Mouse (Mus musculus) CH12.LX (cell line): Measurements from ENCODE around the gene Tha1. TPM values are rescaled to one million over a fixed set of nuclear protein-coding genes. Genes with fewer than 3 reads are reported as not detected.
A peak's percentile ranks its signal among the peaks of the same experiment; 100 is the strongest.

Source experiments
- DNase-seq: peaks from one replicate; pipeline ENCODE4 v3.0.0-alpha.2; 2013; ENCODE audit errors: extremely low read depth
- H3K27ac ChIP-seq: 2 replicates; pipeline ENCODE4 v1.5.1; 2012; ENCODE audit warnings: low read depth, mild to moderate bottlenecking, control low read depth, moderate library complexity; ENCODE audit not compliant: insufficient read depth
- H3K27me3 ChIP-seq: replicated peaks from 2 replicates; pipeline ENCODE3; 2012; ENCODE audit warnings: inconsistent platforms
- H3K36me3 ChIP-seq, 2 experiments: replicated peaks in 1 of 2; 2 replicates each; pipeline versions ENCODE3 to v1.6.1; 2012; ENCODE audit warnings: inconsistent platforms in 1 of 2, low read length in 1 of 2, mild to moderate bottlenecking in 1 of 2, mixed read lengths in 1 of 2, moderate library complexity in 1 of 2; ENCODE audit not compliant: control insufficient read depth in 1 of 2, insufficient read depth in 1 of 2
- H3K4me1 ChIP-seq, 2 experiments: 2 replicates each; pipeline ENCODE4 v1.6.1; 2012; ENCODE audit warnings: inconsistent platforms in 1 of 2, moderate library complexity in 1 of 2; ENCODE audit not compliant: insufficient read depth in 2 of 2, control insufficient read depth in 1 of 2
- H3K4me2 ChIP-seq: 2 replicates; pipeline ENCODE4 v1.6.1; 2012; ENCODE audit warnings: low read depth, mild to moderate bottlenecking, control low read depth; ENCODE audit not compliant: poor library complexity, insufficient read depth, severe bottlenecking
- H3K4me3 ChIP-seq, 3 experiments: fragments of 150-350 bp in 1 of 3; sonication (generic) in 1 of 3; replicated peaks in 1 of 3; 2 replicates each; pipeline versions ENCODE3 to v1.5.1; 2011 to 2012; ENCODE audit warnings: low read depth in 2 of 3, low read length in 2 of 3, mild to moderate bottlenecking in 2 of 3, moderate library complexity in 2 of 3, control low read depth in 1 of 3, improper control_type of control experiment in 1 of 3, inconsistent platforms in 1 of 3, mixed read lengths in 1 of 3; ENCODE audit not compliant: poor library complexity in 1 of 3
- H3K79me2 ChIP-seq: replicated peaks from 2 replicates; pipeline ENCODE4 v1.6.1; 2012; ENCODE audit warnings: mild to moderate bottlenecking, moderate library complexity; ENCODE audit not compliant: control insufficient read depth, poor library complexity, insufficient read depth, severe bottlenecking; ENCODE audit errors: extremely low read depth
- H3K9ac ChIP-seq: 2 replicates; pipeline ENCODE4 v1.6.1; 2012; ENCODE audit warnings: low read depth, mild to moderate bottlenecking, control low read depth, moderate library complexity; ENCODE audit not compliant: insufficient read depth
- H3K9me3 ChIP-seq: replicated peaks from 2 replicates; pipeline ENCODE3; 2012; ENCODE audit warnings: low read length, inconsistent platforms, mixed read lengths
- CTCF ChIP-seq, 2 experiments: IDR thresholded peaks in 1 of 2; conservative IDR thresholded peaks in 1 of 2; 2 replicates each; pipeline ENCODE4 v1.5.1; 2011 to 2012; ENCODE audit warnings: low read depth in 2 of 2, low read length in 2 of 2, improper control_type of control experiment in 1 of 2, inconsistent platforms in 1 of 2, mild to moderate bottlenecking in 1 of 2, moderate library complexity in 1 of 2
- EP300 ChIP-seq: IDR thresholded peaks from 2 replicates; pipeline ENCODE4 v1.6.1; 2011; ENCODE audit warnings: low read length, improper control_type of control experiment
- IRF4 ChIP-seq: IDR thresholded peaks from 2 replicates; pipeline ENCODE4 v1.6.1; 2014; ENCODE audit warnings: low read depth, mild to moderate bottlenecking, inconsistent platforms, low read length, improper control_type of control experiment
- KAT2A ChIP-seq: IDR thresholded peaks from 2 replicates; pipeline ENCODE4 v1.6.1; 2012; ENCODE audit warnings: low read length, improper control_type of control experiment, inconsistent platforms; ENCODE audit not compliant: insufficient replicate concordance
- MAFK ChIP-seq: IDR thresholded peaks from 2 replicates; pipeline ENCODE4 v1.6.1; 2011; ENCODE audit warnings: low read length, improper control_type of control experiment; ENCODE audit not compliant: insufficient replicate concordance
- MAX ChIP-seq: IDR thresholded peaks from 2 replicates; pipeline ENCODE4 v1.6.1; 2011; ENCODE audit warnings: low read length, improper control_type of control experiment
- MAZ ChIP-seq: IDR thresholded peaks from 2 replicates; pipeline ENCODE4 v1.6.1; 2012; ENCODE audit warnings: low read depth, mild to moderate bottlenecking, inconsistent platforms, low read length, improper control_type of control experiment, moderate library complexity
- MXI1 ChIP-seq: IDR thresholded peaks from 2 replicates; pipeline ENCODE4 v1.6.1; 2011; ENCODE audit warnings: mild to moderate bottlenecking, low read depth, low read length, improper control_type of control experiment
- NRF1 ChIP-seq: IDR thresholded peaks from 2 replicates; pipeline ENCODE4 v1.6.1; 2014; ENCODE audit warnings: low read depth, mild to moderate bottlenecking, inconsistent platforms, low read length, improper control_type of control experiment, moderate library complexity
- PAX5 ChIP-seq: IDR thresholded peaks from 2 replicates; pipeline ENCODE4 v1.6.1; 2012; ENCODE audit warnings: low read length, inconsistent platforms, mixed read lengths
- POLR2AphosphoS2 ChIP-seq: IDR thresholded peaks from 2 replicates; pipeline ENCODE4 v1.6.1; 2011; ENCODE audit warnings: low read depth, low read length, improper control_type of control experiment
- RAD21 ChIP-seq: IDR thresholded peaks from 2 replicates; pipeline ENCODE4 v1.6.1; 2011; ENCODE audit warnings: low read depth, mild to moderate bottlenecking, low read length, improper control_type of control experiment, moderate library complexity
- RCOR1 ChIP-seq: conservative IDR thresholded peaks from 2 replicates; pipeline ENCODE4 v1.6.1; 2012; ENCODE audit warnings: low read depth, mild to moderate bottlenecking, inconsistent platforms, low read length, improper control_type of control experiment
- SMC3 ChIP-seq: IDR thresholded peaks from 2 replicates; pipeline ENCODE4 v1.6.1; 2011; ENCODE audit warnings: low read depth, low read length, improper control_type of control experiment
- TBP ChIP-seq: conservative IDR thresholded peaks from 2 replicates; pipeline ENCODE4 v1.6.1; 2011; ENCODE audit warnings: low read depth, low read length, improper control_type of control experiment
- TCF12 ChIP-seq: IDR thresholded peaks from 2 replicates; pipeline ENCODE4 v1.6.1; 2014; ENCODE audit warnings: low read depth, mild to moderate bottlenecking, inconsistent platforms, low read length, improper control_type of control experiment
- USF1 ChIP-seq: IDR thresholded peaks from 2 replicates; pipeline ENCODE4 v1.6.1; 2014; ENCODE audit warnings: low read depth, mild to moderate bottlenecking, inconsistent platforms, low read length, improper control_type of control experiment
- ZC3H11A ChIP-seq: IDR thresholded peaks from 2 replicates; pipeline ENCODE4 v1.6.1; 2012; ENCODE audit warnings: low read depth, mild to moderate bottlenecking, inconsistent platforms, low read length, improper control_type of control experiment
- dilution Hi-C: fragments of 300-500 bp; cut with MboI; formaldehyde crosslinking; loops from 2 replicates; pipeline ENCODE4 v1.14.3; 2020; ENCODE audit warnings: low sequenced_read_pairs; ENCODE audit not compliant: extremely low pct_unique_long_range_greater_than_20kb, extremely low pct_ligation_motif_present
- in situ Hi-C: fragments of 300-500 bp; cut with MboI; formaldehyde crosslinking; loops from 3 replicates; pipeline ENCODE4 v1.14.3; 2019; ENCODE audit warnings: low sequenced_read_pairs, low pct_ligation_motif_present, low pct_unique_long_range_greater_than_20kb, mixed read lengths
- polyA plus RNA-seq: library from polyadenylated mRNA; unstranded; fragments of >175 nt; gene quantifications from 2 replicates; pipeline ENCODE4 v1.2.1, GENCODE M21; 2012; ENCODE audit warnings: low read depth; ENCODE audit not compliant: insufficient read length
- total RNA-seq, 2 experiments: library from RNA; depleted of rRNA; stranded (reverse); fragments of 300-350 nt in 1 of 2; fragments of >200 nt in 1 of 2; gene quantifications; 2 replicates each; pipeline ENCODE4 v1.2.3; 2012 to 2014

Gene Tha1
- total and polyA plus RNA-seq, 3 experiments: not detected

DNA sequence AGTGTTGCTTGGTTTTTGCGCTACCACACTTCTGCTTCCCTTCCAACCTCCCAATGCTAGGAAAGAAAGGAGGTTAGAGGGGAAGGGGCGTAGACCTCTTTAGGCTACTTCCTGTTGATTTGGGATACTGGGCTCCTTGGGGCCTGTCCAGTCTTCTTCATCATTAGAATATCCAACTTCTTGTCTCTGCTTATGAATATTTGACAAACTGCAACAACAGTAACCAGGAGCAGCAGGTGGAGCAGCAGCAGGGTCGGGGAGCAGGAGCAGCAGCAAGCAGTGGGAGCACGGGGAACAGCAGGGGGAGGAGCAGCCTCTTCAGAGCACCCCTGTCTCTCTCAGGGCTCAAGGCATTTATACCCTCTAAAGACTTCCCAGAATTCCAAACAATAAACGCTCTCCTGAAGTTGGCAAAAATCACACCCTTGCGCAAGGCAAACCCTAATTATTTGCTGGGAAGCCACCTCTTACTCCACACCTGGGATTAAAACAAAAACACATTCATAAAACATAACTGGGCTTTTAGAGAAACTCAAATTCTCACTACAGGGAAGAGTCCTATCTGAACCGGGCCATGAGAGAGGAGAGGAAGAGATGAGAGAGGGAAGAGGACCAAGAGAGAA is 25.6 kb downstream of the Tha1 start:
- no peaks in the 10 kb centered on the region for H3K27me3 ChIP-seq
- peaks cover 35% of the 10 kb centered on the region for H3K79me2 ChIP-seq
- peak; percentile 8; the same call in 1 of the 2 replicates for TF ChIP-seq MAZ
- no peak for TF ChIP-seq ZC3H11A
- dilution Hi-C loops: no loop called here
- peak overlapping the region; percentile 89 for H3K9ac ChIP-seq
- DNase-seq: no peak
- H3K4me3 ChIP-seq: peak overlapping the region; percentile 79 to 88 (median 81)
- peaks cover 6 to 21% of the 10 kb centered on the region in 2 experiments for H3K36me3 ChIP-seq
- peak overlapping the region; percentile 68 for H3K4me2 ChIP-seq
- H3K9me3 ChIP-seq: no peaks in the 10 kb centered on the region
- H3K27ac ChIP-seq: peak overlapping the region; percentile 92
- peaks cover 10 to 35% of the 10 kb centered on the region in 2 experiments for H3K4me1 ChIP-seq
- in situ Hi-C loops: no loop called here

DNA sequence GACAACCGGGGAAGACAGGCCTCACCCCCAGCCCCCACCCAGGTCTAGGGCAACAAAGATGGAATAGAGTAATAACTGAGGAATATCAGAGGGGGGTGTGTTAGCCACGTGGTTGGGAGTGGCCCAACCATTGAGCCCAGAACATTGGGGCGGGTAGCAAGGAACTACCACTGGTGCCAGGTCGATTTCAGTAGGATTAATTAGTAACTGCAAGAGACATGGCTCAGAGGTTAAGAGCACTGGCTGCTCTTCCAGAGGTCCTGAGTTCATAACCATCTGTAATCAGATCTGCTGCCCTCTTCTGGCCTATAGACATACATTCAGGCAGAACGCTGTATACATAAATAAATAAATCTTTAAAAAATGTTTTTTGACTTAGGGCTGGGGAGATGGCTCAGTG is 26.6 kb downstream of the Tha1 start:
- no peak overlapping the region for H3K4me3 ChIP-seq
- DNase-seq: no peak
- H3K9me3 ChIP-seq: no peaks in the 10 kb centered on the region
- peak; percentile 35 for TF ChIP-seq RAD21
- no peak for TF ChIP-seq RCOR1
- peak; percentile 49 for TF ChIP-seq SMC3
- TF ChIP-seq CTCF (conservative IDR thresholded peaks at IDR 0.05 in 1 of 2, IDR thresholded peaks at IDR 0.05 in 1 of 2; ENCODE audit: low read depth in 2 of 2, low read length in 2 of 2): peak; percentile 26 to 63; a peak in 3 of 4 replicates
- peaks cover 17 to 39% of the 10 kb centered on the region in 2 experiments for H3K4me1 ChIP-seq
- H3K79me2 ChIP-seq: peaks cover 25% of the 10 kb centered on the region
- no peaks in the 10 kb centered on the region for H3K27me3 ChIP-seq
- no peak overlapping the region for H3K27ac ChIP-seq
- no peak overlapping the region for H3K4me2 ChIP-seq
- in situ Hi-C loops (no loop called here), dilution Hi-C loops (no loop called here)
- H3K9ac ChIP-seq: no peak overlapping the region
- peaks cover 1 to 10% of the 10 kb centered on the region in 2 experiments for H3K36me3 ChIP-seq

DNA sequence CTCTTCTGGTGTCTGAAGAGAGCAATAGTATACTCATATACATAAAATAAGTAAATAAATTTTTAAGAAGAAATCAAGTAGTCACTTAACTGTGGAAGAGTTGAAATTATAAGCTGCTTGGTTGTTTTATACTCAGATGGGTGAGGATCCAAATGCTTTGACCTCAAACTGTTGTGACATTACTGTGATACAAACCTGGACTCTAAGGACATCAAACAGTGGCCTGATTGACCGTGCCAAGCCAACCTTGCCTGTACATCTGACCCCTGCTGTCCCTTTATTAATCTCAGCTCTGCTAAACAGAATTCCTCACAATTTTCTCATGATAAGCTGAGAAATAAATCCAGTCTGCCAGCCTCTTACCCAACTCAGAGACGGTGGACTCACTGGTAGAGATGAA is 27.6 kb downstream of the Tha1 start:
- H3K36me3 ChIP-seq: peaks cover 0 to 4% of the 10 kb centered on the region in 2 experiments
- dilution Hi-C loops: no loop called here
- H3K27me3 ChIP-seq: no peaks in the 10 kb centered on the region
- in situ Hi-C loops: no loop called here
- peaks cover 17 to 36% of the 10 kb centered on the region in 2 experiments for H3K4me1 ChIP-seq
- no peak overlapping the region for H3K27ac ChIP-seq
- H3K79me2 ChIP-seq: peaks cover 15% of the 10 kb centered on the region
- no peak overlapping the region for H3K4me2 ChIP-seq
- no peak overlapping the region for H3K9ac ChIP-seq
- H3K4me3 ChIP-seq: no peak overlapping the region
- no peaks in the 10 kb centered on the region for H3K9me3 ChIP-seq
- TF ChIP-seq EP300 (no peak), NRF1 (no peak), IRF4 (no peak), TCF12 (no peak), PAX5 (no peak), MAFK (no peak), KAT2A (no peak), TBP (no peak), MAX (no peak), MXI1 (no peak), USF1 (no peak), POLR2AphosphoS2 (no peak)
- DNase-seq: no peak
